Mouse (Mus musculus) mammary gland, adult 2 months (tissue): ENCODE measurements around the gene Zkscan5. TPM values are rescaled to one million over a fixed set of nuclear protein-coding genes. Genes with fewer than 3 reads are reported as not detected.

Experiments
- polyA plus RNA-seq: library from polyadenylated mRNA; depleted of rRNA; stranded (reverse); fragments of >200 nt; gene quantifications from 2 replicates; pipeline ENCODE4 v1.2.3, GENCODE M21; 2012; ENCODE audit warnings: low replicate concordance; rRNA removed

The Zkscan5 gene
- 3.2 and 5.7 TPM in 2 replicates for polyA plus RNA-seq

GRCm38 (mm10) chr5:145203936-145204691 lies at the start of gene Zkscan5:
Zkscan5 (plus strand) TSS chr5:145204562.

DNA sequence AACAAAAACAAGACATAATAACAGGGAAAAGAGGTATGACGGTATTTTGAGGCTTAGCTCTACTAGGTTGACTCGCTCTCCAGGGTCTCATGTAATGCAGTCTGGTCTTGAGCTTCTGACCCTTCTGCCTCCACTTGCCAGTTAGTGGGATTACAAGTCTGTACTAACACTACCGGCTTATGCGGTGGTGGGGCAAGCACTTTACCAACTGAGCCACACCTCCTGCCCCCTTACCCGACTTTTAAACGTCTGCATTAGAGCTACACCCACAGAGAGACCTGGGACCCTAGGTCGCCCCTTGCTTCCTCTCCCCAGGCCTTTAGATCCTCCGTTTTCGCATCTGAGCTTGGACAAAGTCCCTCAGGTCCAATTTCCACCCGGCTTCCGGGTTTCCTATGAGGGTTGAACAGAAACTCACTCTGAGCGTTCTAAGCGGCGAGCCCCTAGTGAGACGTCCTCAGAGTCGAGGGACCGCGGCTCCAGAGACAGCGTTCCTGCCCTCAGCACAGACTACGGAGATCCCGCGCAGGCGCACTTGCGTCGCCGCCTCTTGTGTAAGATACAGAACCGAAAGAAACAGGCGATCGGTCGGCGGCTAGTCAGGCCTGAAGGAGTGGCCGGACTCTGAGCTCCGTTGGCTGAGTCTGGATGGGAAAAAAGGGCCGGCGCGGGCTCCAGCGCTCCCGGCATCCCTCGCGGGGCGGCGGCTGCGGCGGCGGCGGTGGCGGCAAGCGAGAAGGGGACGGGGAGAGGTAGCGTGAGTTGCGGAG lies 37.6 kb upstream of the Zkscan5 start, which contains the start of the genes Ptcd1 and Cpsf4:
Gene Ptcd1, minus strand, starts transcription at position 573 of the 770 bp plus-strand sequence.
Gene Cpsf4, plus strand, starts transcription at position 678 of the 770 bp plus-strand sequence.

GRCm38 (mm10) chr5:145191962-145192361 lies 12.4 kb upstream of the Zkscan5 start, which contains the start of gene Atp5j2:
Atp5j2 (minus strand) TSS chr5:145192062.

DNA sequence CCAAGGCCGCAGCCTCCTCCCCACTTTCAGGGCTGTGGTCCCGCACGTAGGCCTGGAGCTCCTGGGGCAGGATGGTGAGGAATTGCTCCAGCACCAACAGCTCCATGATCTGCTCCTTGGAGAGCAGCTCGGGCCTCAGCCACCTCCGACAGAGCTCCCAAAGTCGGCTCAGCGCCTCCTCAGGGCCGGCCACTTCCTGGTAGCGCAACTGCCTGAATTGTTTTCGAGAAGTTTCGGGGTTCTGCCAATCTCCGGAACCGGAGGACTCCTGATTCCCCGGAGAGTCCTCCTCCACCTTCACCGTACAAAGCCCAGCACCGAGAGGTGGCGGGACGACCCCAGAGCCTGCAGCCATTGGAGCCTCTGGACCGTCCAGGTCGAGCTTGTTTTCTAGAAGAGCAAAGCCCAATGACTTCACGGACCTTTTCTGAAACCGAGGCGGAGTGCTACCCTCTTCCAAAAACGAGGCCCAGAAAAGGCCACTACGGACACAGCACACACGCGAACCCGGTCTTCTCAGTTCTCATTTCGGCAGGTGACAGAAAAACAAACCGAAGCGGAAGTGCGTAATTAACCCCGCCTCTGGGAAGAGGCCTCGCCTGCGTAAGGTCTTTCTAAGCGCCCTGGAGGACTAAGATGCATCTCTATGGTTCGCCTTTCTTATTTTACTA lies 2.9 kb upstream of the Zkscan5 start, which contains the start of gene Zkscan14:
Gene Zkscan14, minus strand, starts transcription at position 548 of the 671 bp plus-strand sequence.

DNA sequence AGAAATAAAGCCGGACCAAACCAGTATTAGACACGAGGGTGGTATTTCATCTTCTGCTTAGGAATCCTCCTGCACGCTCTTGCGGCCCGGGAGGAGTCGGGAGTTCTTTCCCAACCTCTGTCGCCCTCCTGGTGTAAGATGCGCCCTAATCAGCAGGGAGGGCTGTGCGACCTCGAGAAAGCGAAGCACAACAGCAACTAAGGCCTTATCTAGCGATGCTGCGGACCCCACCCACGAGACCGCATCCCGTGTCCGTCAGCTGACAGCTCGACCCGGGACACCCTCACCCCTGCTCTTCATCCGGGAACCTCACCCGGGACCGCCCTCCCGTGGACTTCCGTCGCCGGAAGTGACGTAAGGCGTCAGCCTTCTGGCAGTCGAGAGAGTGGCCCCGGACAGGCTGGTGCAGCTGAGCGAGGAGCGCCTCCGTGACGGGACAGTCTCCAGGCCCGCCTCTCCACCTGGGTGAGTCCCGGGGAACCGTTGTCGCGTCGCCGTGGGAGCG lies 27.1 kb downstream of the Zkscan5 start, which contains the start of gene Zfp655:
Gene Zfp655, plus strand, starts transcription at position 349 of the 505 bp plus-strand sequence.

Other genes with a start within 250 kb of the Zkscan5 start
- gene Smurf1, start 238.7 kb upstream of the Zkscan5 start, polyA plus RNA-seq = 36.6 and 42.3 TPM in 2 replicates
- gene Gm4871, start 171.8 kb upstream of the Zkscan5 start, polyA plus RNA-seq = not detected in 2 replicates
- not detected in 2 replicates for gene 1700018F24Rik, start 161.6 kb upstream of the Zkscan5 start, polyA plus RNA-seq
- 103 and 111 TPM in 2 replicates for gene Arpc1a, start 120.7 kb upstream of the Zkscan5 start, polyA plus RNA-seq
- not detected in 2 replicates for gene Kpna7, start 120.5 kb upstream of the Zkscan5 start, polyA plus RNA-seq
- 586 and 942 TPM in 2 replicates for gene Arpc1b, start 90.3 kb upstream of the Zkscan5 start, polyA plus RNA-seq
- gene Pdap1, start 64.3 kb upstream of the Zkscan5 start, polyA plus RNA-seq = 21.0 and 26.7 TPM in 2 replicates
- 36.2 and 74.0 TPM in 2 replicates for gene Bud31, start 64.2 kb upstream of the Zkscan5 start, polyA plus RNA-seq
- gene Ptcd1, start 37.5 kb upstream of the Zkscan5 start, polyA plus RNA-seq = 13.3 and 13.5 TPM in 2 replicates
- gene Cpsf4, start 37.3 kb upstream of the Zkscan5 start, polyA plus RNA-seq = 22.3 and 29.3 TPM in 2 replicates
- gene Atp5j2, start 12.5 kb upstream of the Zkscan5 start, polyA plus RNA-seq = 99.7 and 184 TPM in 2 replicates
- gene Zkscan14, start 2.7 kb upstream of the Zkscan5 start, polyA plus RNA-seq = 2.7 and 3.5 TPM in 2 replicates
- 12.0 and 23.5 TPM in 2 replicates for gene Zfp655, start 27.2 kb downstream of the Zkscan5 start, polyA plus RNA-seq
- 14.3 and 22.2 TPM in 2 replicates for gene Zscan25, start 75.9 kb downstream of the Zkscan5 start, polyA plus RNA-seq
- 3.2 and 10.4 TPM in 2 replicates for gene Cyp3a57, start 140.7 kb downstream of the Zkscan5 start, polyA plus RNA-seq